Mouse (Mus musculus) urinary bladder, postnatal 36 days (tissue): ENCODE measurements around the gene Cyb5b.
A peak's percentile ranks its signal among the peaks of the same experiment; 100 is the strongest.

ENCODE experiments used
- DNase-seq, 2 experiments: peaks; one replicate each; pipeline ENCODE4 v3.0.0; 2022; ENCODE audit warnings: low spot score in 2 of 2, mixed read lengths in 1 of 2

The Cyb5b gene

DNA sequence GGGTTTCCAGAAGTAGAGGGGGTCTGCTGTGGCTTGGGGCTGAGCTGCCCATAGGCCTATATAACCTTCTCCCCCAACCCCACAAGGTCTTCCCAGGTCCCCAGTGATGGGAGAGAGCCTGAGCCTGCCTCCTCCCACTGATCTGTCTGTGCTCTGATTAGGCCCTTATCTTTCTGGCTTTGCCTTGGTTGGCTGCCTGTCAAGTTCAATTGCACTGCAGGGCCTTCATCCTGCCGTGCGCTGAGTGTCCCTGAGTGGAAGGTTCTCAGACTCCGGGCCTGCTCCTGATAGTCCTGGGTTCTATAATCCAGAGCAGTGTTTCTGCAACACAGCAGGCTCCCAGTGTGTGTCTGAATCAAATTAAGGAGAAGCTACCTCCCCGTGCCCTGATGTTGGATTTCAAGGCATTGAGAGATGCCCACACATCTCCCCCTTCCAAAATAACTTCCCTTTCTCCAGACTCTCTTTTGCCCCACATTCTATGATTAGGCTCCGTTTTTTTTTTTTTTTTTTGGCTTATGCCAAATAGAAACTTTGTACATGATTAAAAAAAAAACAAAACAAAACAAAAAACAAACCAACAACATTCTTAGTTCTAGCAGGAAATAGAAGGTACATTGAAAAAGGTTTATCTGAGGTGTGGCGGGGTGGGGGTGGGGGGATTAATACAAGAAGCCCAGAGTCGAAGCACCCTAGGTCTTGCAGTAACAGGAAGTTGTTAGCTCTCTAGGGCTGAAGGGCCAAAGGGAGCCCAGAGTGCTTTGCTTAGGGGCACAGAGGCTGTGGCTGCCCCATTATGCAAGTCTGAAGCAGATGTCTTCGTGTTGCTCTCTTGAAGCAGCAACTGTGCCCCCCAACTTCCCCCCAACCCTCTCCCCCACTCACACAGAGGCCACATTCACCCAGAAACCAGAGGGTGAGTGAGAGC lies 71.7 kb downstream of the Cyb5b start:
- peak in 1 of 2 experiments; percentile 36 for DNase-seq

DNA sequence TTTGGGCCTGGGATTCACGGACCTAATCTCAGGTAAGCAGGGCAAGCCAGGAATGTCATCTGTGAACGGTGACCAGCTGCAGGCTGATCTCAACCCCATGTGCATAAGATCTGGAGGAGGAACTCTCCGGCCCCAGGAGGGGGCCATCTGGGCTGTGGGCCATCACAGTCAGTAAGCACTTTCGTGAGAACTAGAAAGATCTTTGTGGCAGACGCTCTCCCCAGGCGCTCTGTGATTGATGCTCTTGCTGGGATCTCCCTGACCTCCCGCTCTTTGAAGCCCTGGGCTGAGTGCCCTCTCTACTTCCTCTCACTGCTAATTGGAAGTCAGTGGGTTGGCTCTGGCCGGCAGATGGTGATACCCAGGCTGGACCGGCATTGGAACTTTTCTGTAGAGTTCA lies 75.7 kb downstream of the Cyb5b start:
- DNase-seq: peak in 1 of 2 experiments; percentile 11

DNA sequence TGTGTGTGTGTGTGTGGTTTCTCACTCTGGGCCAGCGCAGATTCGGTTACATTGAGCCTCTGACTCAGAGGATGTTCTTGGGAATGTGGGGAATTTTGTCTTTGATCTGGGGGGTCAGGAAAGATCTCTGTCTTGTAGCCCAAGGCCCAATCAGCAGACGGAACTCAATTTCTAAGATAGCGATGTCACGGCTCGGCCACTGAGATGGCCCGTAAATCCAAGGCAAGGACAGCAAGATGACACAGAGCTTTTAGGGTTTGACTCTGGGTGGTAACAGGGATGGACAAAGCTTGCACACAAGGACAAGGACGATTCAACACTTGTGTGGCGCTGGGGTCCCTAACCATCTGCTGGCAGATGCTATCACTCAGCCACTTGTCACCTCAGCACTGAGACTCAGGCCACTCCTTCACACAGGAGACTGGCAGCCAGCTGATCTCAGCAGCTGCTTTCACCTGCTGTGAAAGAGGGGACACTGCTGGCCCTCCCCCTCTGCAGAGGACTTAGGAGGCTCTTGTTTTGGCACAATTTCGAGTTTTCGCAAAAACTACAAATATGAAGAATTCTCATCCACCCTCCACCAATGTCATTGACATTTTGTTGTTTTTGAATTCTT lies 76.7 kb downstream of the Cyb5b start:
- DNase-seq: no peak

DNA sequence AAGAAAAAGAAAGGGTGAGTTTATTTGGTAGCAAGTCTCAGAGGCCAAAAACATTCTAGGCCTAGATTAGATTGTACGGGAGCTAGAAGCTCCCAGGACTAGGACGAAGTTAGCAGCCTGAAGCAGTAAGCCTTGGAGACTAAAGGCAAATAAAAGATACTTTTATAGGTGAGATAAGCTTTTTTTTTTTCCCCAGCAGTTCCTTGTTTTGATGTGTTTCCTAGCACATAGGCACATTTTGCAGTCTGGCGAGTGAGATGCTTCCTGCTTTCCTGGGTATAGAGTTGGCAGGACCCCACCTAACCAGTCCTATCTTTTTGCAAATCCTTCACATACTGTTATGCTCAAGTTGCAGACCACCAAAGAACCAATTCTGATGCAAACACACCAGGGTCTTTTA lies 82.8 kb downstream of the Cyb5b start:
- DNase-seq: no peak

DNA sequence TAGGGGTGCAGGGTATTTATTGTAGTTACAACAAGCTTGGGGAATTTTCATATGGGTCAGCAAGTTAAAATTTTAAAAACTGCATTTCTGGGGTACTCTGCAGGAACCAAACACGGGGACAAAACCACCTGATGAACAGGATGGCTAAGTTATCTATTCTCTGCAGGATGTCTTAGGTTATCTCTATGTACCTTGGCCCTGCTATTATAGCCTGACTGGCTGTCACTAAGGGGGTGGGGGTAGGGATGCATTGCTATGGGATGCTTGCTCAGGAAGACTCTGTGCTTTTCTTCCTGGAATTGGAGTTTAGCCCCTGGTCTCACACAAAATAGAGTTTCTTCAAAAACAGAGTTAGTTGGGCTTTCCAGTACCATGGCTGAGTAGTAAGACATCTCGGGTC lies 83.3 kb downstream of the Cyb5b start:
- DNase-seq: no peak
